Mouse (Mus musculus) brain, embryonic 14.5 days (tissue): ENCODE results near the gene Pls1.

Experiments used
- CTCF ChIP-seq: fragments of 200-500 bp; IDR thresholded peaks from 2 replicates; pipeline ENCODE4 v1.5.1; 2012; ENCODE audit warnings: inconsistent platforms, mild to moderate bottlenecking, moderate library complexity, borderline replicate concordance; ENCODE audit not compliant: insufficient read depth, insufficient read length; ENCODE audit errors: extremely low read depth
- POLR2A ChIP-seq: fragments of 200-500 bp; IDR thresholded peaks from 2 replicates; pipeline ENCODE4 v1.6.1; 2012; ENCODE audit warnings: mild to moderate bottlenecking, inconsistent platforms, borderline replicate concordance; ENCODE audit not compliant: poor library complexity, insufficient read depth, insufficient read length, severe bottlenecking; ENCODE audit errors: extremely low read depth

DNA sequence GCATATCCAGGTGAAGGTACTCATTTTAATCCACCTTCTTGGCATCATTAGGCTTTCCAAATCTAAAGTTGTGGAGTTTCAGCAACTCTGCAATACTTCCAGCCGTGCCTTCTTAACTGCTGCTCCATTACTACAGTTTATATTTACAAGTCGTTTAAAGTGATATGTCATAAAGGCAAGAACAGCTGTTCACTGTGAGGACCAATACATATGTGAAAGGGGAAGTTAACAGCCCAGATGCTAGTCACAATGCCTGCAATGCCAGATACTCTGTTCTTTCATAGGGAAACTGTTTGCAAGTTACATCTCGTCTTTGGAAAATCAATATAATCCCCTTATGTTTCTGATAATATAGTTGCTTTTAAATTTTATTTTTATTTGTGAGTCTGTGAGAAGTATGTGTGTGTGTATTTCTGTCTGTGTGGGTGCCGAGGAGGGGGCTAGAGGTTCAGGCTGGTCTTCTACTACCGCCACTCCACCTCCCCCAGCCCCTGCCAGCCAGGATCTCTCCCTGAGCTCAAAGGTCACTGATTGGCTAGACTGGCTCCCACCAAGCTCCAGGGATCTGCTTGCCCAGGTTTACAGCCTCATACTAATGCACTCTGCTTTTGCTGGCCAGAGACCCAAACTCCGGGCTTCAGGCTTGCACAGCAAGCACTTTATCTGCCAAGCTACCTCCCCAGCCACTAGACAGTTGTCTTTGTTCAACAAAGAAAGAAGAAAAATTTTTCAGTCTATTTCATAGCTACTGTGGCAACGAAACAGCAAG is 100.1 kb downstream of the Pls1 start:
- TF ChIP-seq CTCF (no peak), POLR2A (no peak)
